19 mouse cellular contexts compared by ENCODE assay signal in genomic region chr2:80486851-80487250, GRCm38 (mm10). TPM values are rescaled to one million over a fixed set of nuclear protein-coding genes. Genes with fewer than 3 reads are reported as not detected.
DNase-seq lines count a peak whose midpoint lies in the region; ATAC-seq and TF ChIP-seq lines count a peak whose summit lies in the region.
"Had no signal": no experiment of that assay in that cellular context is flagged by ENCODE, and none has a peak within 500 bp of the region (broad histone marks: within the 10 kb centered on the region; RNA-seq: fewer than 3 reads in every experiment).

No protein-coding gene starts in this region.

- 0 out of 2 replicates have a peak overlapping the region, but pooled peaks have one; percentile 18 for H3K27ac ChIP-seq in heart, embryonic 11.5 days (ENCODE audit: low read depth, low read length)
- H3K27ac ChIP-seq in heart, postnatal 0 days (ENCODE audit: low read depth) = peak overlapping the region; percentile 28; the same call in 1 of the 2 replicates
- H3K27ac ChIP-seq: limb, embryonic 13.5 days; neural tube, embryonic 15.5 days; stomach, embryonic 15.5 days had no signal

- no peak for TF ChIP-seq EP300 in heart, postnatal 0 days (IDR thresholded peaks at IDR 0.05; ENCODE audit: low read depth)

- CTCF ChIA-PET in Patski (lab: Charles Lee) = interaction anchor here (0.8 kb wide), 1 partner anchor 11 kb away, joined by 3 read pairs; no protein-coding TSS in a partner anchor

- in situ Hi-C loops in Patski (cut with MboI; ENCODE audit: low pct_unique_long_range_greater_than_20kb) = no loop called here

- no peaks in the 10 kb centered on the region for H3K27me3 ChIP-seq in heart, embryonic 11.5 days (ENCODE audit: control insufficient read depth, insufficient read depth, low read length)
- peaks cover 10% of the 10 kb centered on the region for H3K27me3 ChIP-seq in Patski
- H3K27me3 ChIP-seq in heart, postnatal 0 days (ENCODE audit: control insufficient read depth, insufficient read depth, low read length) = no peaks in the 10 kb centered on the region
- H3K27me3 ChIP-seq: limb, embryonic 13.5 days; neural tube, embryonic 15.5 days; stomach, embryonic 15.5 days had no signal

- POLR2A ChIA-PET in Patski (lab: Charles Lee) = no interaction called here

- 39% methylated on average over 5 of the region's 5 CpGs for WGBS in heart, embryonic 11.5 days (ENCODE audit: insufficient replicate concordance)
- WGBS in heart, postnatal 0 days = 33% methylated on average over 5 of the region's 5 CpGs

- H3K4me2 ChIP-seq in heart, embryonic 11.5 days = no peak overlapping the region
- no peak overlapping the region for H3K4me2 ChIP-seq in heart, postnatal 0 days (ENCODE audit: low read depth, low read length)
- H3K4me2 ChIP-seq: limb, embryonic 13.5 days; neural tube, embryonic 15.5 days; stomach, embryonic 15.5 days had no signal

- no peaks in the 10 kb centered on the region for H3K4me1 ChIP-seq in heart, embryonic 11.5 days (ENCODE audit: control insufficient read depth, insufficient read depth, low read length)
- 0 out of 2 replicates have a peak, but pooled peaks cover 4% of the 10 kb centered on the region for H3K4me1 ChIP-seq in heart, postnatal 0 days (ENCODE audit: control insufficient read depth, insufficient read depth)
- H3K4me1 ChIP-seq: limb, embryonic 13.5 days; neural tube, embryonic 15.5 days; stomach, embryonic 15.5 days had no signal

- DNase-seq in heart, adult 8-10 months (ENCODE audit: low spot score) = no peak
- no peak for DNase-seq in Patski (ENCODE audit: low read depth, low spot score)
- peak; percentile 69 to 82 for DNase-seq in adrenal gland, postnatal 36 days
- peak; percentile 38 for DNase-seq in heart, postnatal 0 days (ENCODE audit: low spot score)
- DNase-seq in layer of hippocampus, adult 11-12 months (ENCODE audit: low spot score) = no peak
- DNase-seq in cerebellum, adult 11-12 months = no peak
- DNase-seq: kidney, adult 8-10 months; lung, adult 18-20 months; right cerebral cortex, postnatal 4 days; thymus, postnatal 4 days had no signal

- H3K36me3 ChIP-seq in heart, embryonic 11.5 days (ENCODE audit: control insufficient read depth, insufficient read depth, low read length) = no peaks in the 10 kb centered on the region
- no peaks in the 10 kb centered on the region for H3K36me3 ChIP-seq in heart, postnatal 0 days (replicated peaks; ENCODE audit: control insufficient read depth, insufficient read depth, low read length)
- H3K36me3 ChIP-seq: G1E; limb, embryonic 13.5 days; neural tube, embryonic 15.5 days; stomach, embryonic 15.5 days had no signal

- no peaks in the 10 kb centered on the region for H3K9me3 ChIP-seq in heart, embryonic 11.5 days (replicated peaks; ENCODE audit: control insufficient read depth, low read length)
- H3K9me3 ChIP-seq in heart, postnatal 0 days (replicated peaks; ENCODE audit: control insufficient read depth, low read length) = no peaks in the 10 kb centered on the region
- H3K9me3 ChIP-seq: G1E; limb, embryonic 13.5 days; neural tube, embryonic 15.5 days; stomach, embryonic 15.5 days had no signal

- ATAC-seq in heart, embryonic 11.5 days (replicated peaks; ENCODE audit: insufficient number of reproducible peaks, low FRiP score, low TSS enrichment) = peak; percentile 42; the same call in 1 of the 2 replicates
- peak; percentile 47 for ATAC-seq in Patski
- ATAC-seq in heart, postnatal 0 days (ENCODE audit: insufficient read depth, low read depth) = peak; percentile 57; the same call in 1 of the 2 replicates
- no peak for ATAC-seq in activated CD4-positive, CD25-positive, alpha-beta regulatory T cell, adult 4 months

- no peak overlapping the region for H3K4me3 ChIP-seq in heart, embryonic 11.5 days (ENCODE audit: low read depth, low read length)
- H3K4me3 ChIP-seq in heart, postnatal 0 days (ENCODE audit: low read depth, low read length) = no peak overlapping the region
- H3K4me3 ChIP-seq: erythroblast, embryonic 14.5 days; limb, embryonic 13.5 days; neural tube, embryonic 15.5 days; stomach, embryonic 15.5 days had no signal

- TF ChIP-seq CTCF in Patski (IDR thresholded peaks at IDR 0.05) = no peak
- no peak for TF ChIP-seq CTCF in heart, postnatal 0 days (IDR thresholded peaks at IDR 0.05; ENCODE audit: low read depth)

- H3K9ac ChIP-seq in heart, embryonic 11.5 days (ENCODE audit: low read depth, low read length) = no peak overlapping the region
- H3K9ac ChIP-seq in heart, postnatal 0 days (replicated peaks; ENCODE audit: low read depth, low read length) = no peak overlapping the region
- H3K9ac ChIP-seq: limb, embryonic 13.5 days; neural tube, embryonic 15.5 days; stomach, embryonic 15.5 days had no signal

RNA-seq across cellular contexts. Expression of gene Frzb, which starts 39.4 kb away (rescaled TPM):
- 8.6 and 10.1 TPM in 2 replicates for polyA plus RNA-seq in heart, embryonic 11.5 days (2014; fragmentation: Nextera tagmentation; extraction: Ambion mirVana)
- 1 to 10 TPM; 3.1 to 7.0 (median 4.3) TPM for total RNA-seq in heart, adult 8-10 months (2022)
- polyA plus RNA-seq in Patski (2021) = 0.08 TPM
- 100 to 1,000 TPM in 1 of 2 experiments, 1 to 10 TPM in 1; 5.2 to 304 TPM for total RNA-seq in adrenal gland, postnatal 36 days (2021)
- total RNA-seq in heart, postnatal 0 days (2014; rRNA removed; ENCODE audit: low replicate concordance) = 4.3 and 6.0 TPM in 2 replicates
- 5.0 TPM in 2 replicates for polyA plus RNA-seq in heart, postnatal 0 days (2015; fragmentation: Nextera tagmentation; extraction: Ambion mirVana)
- not detected for polyA plus RNA-seq in activated CD4-positive, CD25-positive, alpha-beta regulatory T cell, adult 4 months (2017; shearing (Covaris generic))
- total RNA-seq: common myeloid progenitor, adult 5-6 weeks; megakaryocyte, adult 5-6 weeks had no signal
- polyA plus RNA-seq: erythroblast, embryonic 14.5 days had no signal

Comparison
In these comparisons a context has a peak if more than half of its experiments do, and no peak if none do; other contexts are left out.
1. DNase-seq: peak in adrenal gland, postnatal 36 days (2 of 2) and heart, postnatal 0 days (single experiment); none in heart, adult 8-10 months (single experiment), Patski (single experiment), layer of hippocampus, adult 11-12 months (single experiment) and cerebellum, adult 11-12 months (single experiment).